Mouse (Mus musculus) heart, embryonic 11.5 days (tissue): ENCODE measurements at regions not wholly inside any gene's neighbourhood (a gene's known extent, or its start where the extent isn't known, plus 50 kb on each side); places are given as distances from the start of the nearest gene placed in this dataset.

Experiments used
- ATAC-seq: fragments of 200-750 bp; cut with Nextera tagmentation; replicated peaks from 2 replicates; pipeline ENCODE4 v1.8.0; 2017; ENCODE audit warnings: moderate library complexity; ENCODE audit not compliant: insufficient number of reproducible peaks, low FRiP score, low TSS enrichment
- H3K27ac ChIP-seq: fragments of 300-500 bp; sonication (generic); 2 replicates; pipeline ENCODE4 v1.5.1; 2014; ENCODE audit warnings: mild to moderate bottlenecking, low read depth, low read length
- H3K27me3 ChIP-seq: fragments of 300-500 bp; sonication (generic); 2 replicates; pipeline ENCODE4 v1.6.1; 2014; ENCODE audit warnings: mild to moderate bottlenecking, low read length, mixed read lengths; ENCODE audit not compliant: control insufficient read depth, insufficient read depth
- H3K36me3 ChIP-seq: fragments of 300-500 bp; sonication (generic); 2 replicates; pipeline ENCODE4 v1.6.1; 2014; ENCODE audit warnings: mild to moderate bottlenecking, low read length, moderate library complexity, mixed read lengths; ENCODE audit not compliant: control insufficient read depth, insufficient read depth
- H3K4me1 ChIP-seq: fragments of 300-500 bp; sonication (generic); 2 replicates; pipeline ENCODE4 v1.6.1; 2014; ENCODE audit warnings: low read length; ENCODE audit not compliant: control insufficient read depth, insufficient read depth
- H3K4me2 ChIP-seq: fragments of 300-500 bp; sonication (generic); 2 replicates; pipeline ENCODE4 v1.6.1; 2014; ENCODE audit warnings: mild to moderate bottlenecking, moderate library complexity
- H3K4me3 ChIP-seq: fragments of 300-500 bp; sonication (generic); 2 replicates; pipeline ENCODE4 v1.5.1; 2014; ENCODE audit warnings: low read depth, low read length
- H3K9ac ChIP-seq: fragments of 300-500 bp; sonication (generic); 2 replicates; pipeline ENCODE4 v1.6.1; 2014; ENCODE audit warnings: mild to moderate bottlenecking, low read depth, low read length, moderate library complexity
- H3K9me3 ChIP-seq: fragments of 300-500 bp; sonication (generic); replicated peaks from 2 replicates; pipeline ENCODE4 v1.6.1; 2016; ENCODE audit warnings: low read length; ENCODE audit not compliant: control insufficient read depth
- WGBS: fragments of 180-500 bp; shearing (Covaris S2); extraction: QIAGEN DNeasy Blood & Tissue Kit; methylation state at CpG from one replicate; pipeline ENCODE4 v1.1.7; 2014; ENCODE audit not compliant: insufficient replicate concordance; 5-methylcytosine and 5-hydroxymethylcytosine counted together

DNA sequence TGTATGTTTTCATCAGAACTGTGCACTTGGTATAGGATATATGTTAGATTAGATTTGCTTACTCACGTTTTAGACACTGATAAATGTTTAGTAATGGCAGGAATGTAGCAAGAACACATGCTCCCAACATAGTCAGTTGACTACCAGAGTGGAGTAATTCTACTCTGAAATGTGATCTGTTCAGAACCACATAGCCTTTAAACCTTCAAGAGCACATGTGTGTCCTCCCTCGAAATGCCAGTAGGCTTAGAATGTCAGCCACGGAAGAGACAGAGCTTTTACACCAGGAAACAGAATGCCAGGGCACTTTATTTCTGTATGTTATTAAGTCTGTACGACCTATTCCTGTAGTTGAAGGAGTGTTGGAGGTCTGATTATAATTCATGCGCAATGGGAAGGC is 51.3 kb upstream of the Cd28 start:
- Histone ChIP-seq H3K27ac (no peak overlapping the region), H3K4me3 (no peak overlapping the region), H3K9ac (no peak overlapping the region), H3K36me3 (no peaks in the 10 kb centered on the region), H3K9me3 (no peaks in the 10 kb centered on the region), H3K27me3 (no peaks in the 10 kb centered on the region), H3K4me2 (no peak overlapping the region), H3K4me1 (peaks cover 3% of the 10 kb centered on the region; the same call in 1 of the 2 replicates)
- no peak for ATAC-seq
- 72% methylated on average over 5 of the region's 5 CpGs for WGBS

DNA sequence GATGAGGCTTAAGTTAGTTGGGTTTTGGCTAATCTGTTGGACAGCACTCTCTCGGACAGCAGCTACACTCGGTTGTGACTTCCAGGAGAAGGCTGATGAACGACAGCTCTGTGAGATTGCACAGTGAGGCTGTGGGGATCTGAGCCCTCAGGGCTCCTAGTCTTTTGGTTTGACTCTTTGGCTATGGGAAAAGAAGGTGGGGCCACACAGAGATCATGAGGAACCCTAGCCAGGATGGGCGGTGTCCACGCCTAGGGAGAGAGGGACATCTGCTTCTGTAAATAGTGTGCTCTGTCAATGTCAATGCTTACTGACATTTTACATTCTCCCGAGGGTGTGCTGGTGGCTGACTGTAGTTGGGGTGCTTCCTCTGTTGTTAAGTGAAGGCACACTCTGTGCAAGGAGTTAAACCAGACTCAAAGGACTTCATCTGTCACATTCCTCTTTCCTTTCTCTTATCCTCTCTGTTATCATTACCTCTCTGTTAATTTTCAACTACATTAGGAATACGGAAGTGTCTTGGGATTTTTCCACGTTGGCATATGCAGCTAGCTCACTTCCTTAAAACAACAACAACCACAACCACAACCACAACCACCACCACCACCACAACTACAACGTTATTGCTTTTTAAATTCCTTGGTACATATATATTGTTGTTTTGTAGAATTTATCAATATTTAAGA is 54.2 kb upstream of the Cd28 start:
- WGBS, result 21% methylated on average over 9 of the region's 9 CpGs
- H3K27ac ChIP-seq, result no peak overlapping the region
- no peak overlapping the region for H3K4me2 ChIP-seq

DNA sequence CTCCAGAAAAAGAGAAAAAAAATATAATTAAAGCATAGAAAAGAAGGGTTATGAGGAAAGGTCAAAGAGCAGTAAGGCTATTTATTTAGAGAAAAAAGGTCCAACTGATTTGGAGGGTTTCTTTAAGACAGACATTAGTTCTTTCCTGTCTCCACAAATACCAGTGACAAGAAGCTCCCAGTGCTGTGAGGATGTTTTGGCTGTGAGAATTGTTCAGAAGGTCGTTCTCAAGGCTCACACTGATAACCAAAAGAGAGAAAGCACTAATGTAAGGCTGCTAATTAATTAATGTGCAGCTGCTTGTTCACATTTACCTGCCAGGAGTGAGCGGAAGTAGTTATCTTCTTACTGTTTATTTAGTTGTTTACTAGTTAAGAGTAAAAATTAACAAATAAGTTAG is 54.7 kb upstream of the Cd28 start:
- H3K9ac ChIP-seq, result no peak overlapping the region
- no peak overlapping the region for H3K4me2 ChIP-seq
- H3K27me3 ChIP-seq, result no peaks in the 10 kb centered on the region
- no peak overlapping the region for H3K4me3 ChIP-seq
- H3K36me3 ChIP-seq, result no peaks in the 10 kb centered on the region
- 47% methylated on average over 2 of the region's 2 CpGs for WGBS
- H3K9me3 ChIP-seq, result no peaks in the 10 kb centered on the region
- no peak overlapping the region for H3K27ac ChIP-seq
- no peak for ATAC-seq
- H3K4me1 ChIP-seq, result peaks cover 14% of the 10 kb centered on the region

More for the DNA sequence above, 54.2 kb upstream of the Cd28 start:
- no peaks in the 10 kb centered on the region for H3K9me3 ChIP-seq
- H3K4me1 ChIP-seq, result peaks cover 9% of the 10 kb centered on the region
- no peaks in the 10 kb centered on the region for H3K27me3 ChIP-seq
- H3K9ac ChIP-seq, result no peak overlapping the region
- no peaks in the 10 kb centered on the region for H3K36me3 ChIP-seq
- ATAC-seq, result no peak
- H3K4me3 ChIP-seq, result no peak overlapping the region

DNA sequence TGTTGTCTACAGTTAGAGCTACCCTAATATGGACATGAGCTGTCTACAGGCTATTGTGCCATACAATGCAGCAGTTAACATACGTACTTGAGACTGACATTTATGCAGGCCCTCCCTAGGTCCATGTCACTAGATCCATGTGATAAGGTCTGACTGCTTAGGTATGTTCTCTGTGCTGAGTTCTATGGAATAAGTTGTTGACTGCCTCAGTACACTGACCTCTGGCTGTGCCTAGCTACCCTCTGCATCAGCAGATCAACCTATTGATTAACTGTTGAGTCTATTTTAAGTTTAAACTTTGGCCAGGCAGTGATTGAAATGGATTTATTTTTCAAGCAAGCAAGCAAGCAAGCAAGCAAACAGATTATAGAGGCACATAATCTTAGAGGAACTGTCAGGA is 57.0 kb upstream of the Cd28 start:
- Histone ChIP-seq H3K9me3 (no peaks in the 10 kb centered on the region), H3K9ac (no peak overlapping the region), H3K4me3 (no peak overlapping the region), H3K4me2 (no peak overlapping the region), H3K4me1 (peaks cover 30% of the 10 kb centered on the region), H3K27ac (no peak overlapping the region), H3K36me3 (no peaks in the 10 kb centered on the region), H3K27me3 (no peaks in the 10 kb centered on the region)
- no peak for ATAC-seq
- 71% methylated on average over 1 of the region's 1 CpGs for WGBS

DNA sequence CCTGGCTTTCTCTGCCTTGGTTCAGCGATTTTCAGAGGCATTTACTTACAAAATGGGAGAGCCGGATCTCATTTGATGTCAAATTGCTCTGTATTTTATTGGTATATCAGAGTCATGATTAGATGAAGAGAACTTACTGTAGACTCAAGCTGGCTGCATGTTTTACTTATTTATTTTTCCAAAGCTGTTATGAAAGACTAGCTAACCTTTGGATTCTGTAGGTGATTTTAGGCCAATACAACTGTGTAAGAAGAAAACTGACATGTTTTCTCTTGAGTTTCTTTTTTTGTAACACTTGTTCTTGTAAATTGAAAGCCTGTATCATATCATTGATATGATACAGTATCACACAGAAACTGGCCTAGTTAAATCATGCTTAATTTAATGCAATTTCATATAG is 57.6 kb upstream of the Cd28 start:
- H3K9me3 ChIP-seq, result no peaks in the 10 kb centered on the region
- ATAC-seq, result no peak
- no peak overlapping the region for H3K4me2 ChIP-seq
- no peak overlapping the region for H3K27ac ChIP-seq
- 73% methylated on average over 2 of the region's 2 CpGs for WGBS
- H3K36me3 ChIP-seq, result no peaks in the 10 kb centered on the region
- peaks cover 30% of the 10 kb centered on the region for H3K4me1 ChIP-seq
- H3K4me3 ChIP-seq, result no peak overlapping the region
- H3K9ac ChIP-seq, result no peak overlapping the region
- no peaks in the 10 kb centered on the region for H3K27me3 ChIP-seq

DNA sequence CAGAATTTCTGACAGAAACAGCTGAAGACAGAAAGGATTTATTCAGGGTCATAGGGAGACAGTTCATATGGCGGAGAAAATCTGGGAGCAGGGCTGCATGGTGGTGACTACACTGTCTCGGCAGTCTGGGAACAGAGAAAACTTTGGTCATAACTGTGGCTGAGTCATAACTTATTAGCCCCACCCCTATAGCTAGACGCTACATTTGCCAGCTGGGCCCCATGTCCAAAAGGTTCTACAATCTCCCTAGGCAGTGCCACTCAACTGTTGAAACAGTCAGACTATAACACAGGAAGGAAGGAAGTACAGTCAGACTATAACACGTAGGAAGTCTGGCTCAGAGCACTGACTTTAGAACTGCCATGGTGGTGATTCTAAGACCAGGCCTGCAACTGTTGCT is 58.2 kb upstream of the Cd28 start:
- 67% methylated on average over 4 of the region's 4 CpGs for WGBS

DNA sequence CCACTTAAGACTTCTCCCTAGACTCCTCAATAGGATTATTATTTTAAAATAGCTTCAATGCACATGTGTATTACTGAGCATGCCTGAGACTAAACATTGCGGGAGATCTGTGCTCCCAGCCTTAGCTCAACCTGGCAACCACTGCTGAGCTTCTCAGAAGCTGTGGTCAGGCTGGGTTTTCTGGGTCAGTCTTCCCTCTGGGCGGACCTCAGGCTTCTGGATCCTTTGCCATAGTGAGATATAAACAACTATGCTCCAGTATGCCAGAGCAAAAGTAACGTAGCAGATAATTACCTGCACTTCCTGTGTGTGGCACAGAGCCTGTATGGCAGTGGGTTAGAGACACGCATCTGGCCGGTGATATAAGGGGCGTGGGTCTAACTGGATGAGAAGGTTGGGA is 59.1 kb upstream of the Cd28 start:
- Histone ChIP-seq H3K36me3 (no peaks in the 10 kb centered on the region), H3K9ac (no peak overlapping the region), H3K4me2 (no peak overlapping the region), H3K27ac (no peak overlapping the region), H3K4me3 (no peak overlapping the region), H3K4me1 (peaks cover 28% of the 10 kb centered on the region), H3K9me3 (no peaks in the 10 kb centered on the region), H3K27me3 (no peaks in the 10 kb centered on the region)
- ATAC-seq, result no peak
- 64% methylated on average over 6 of the region's 6 CpGs for WGBS

More for the DNA sequence above, 58.2 kb upstream of the Cd28 start:
- no peak overlapping the region for H3K27ac ChIP-seq
- no peaks in the 10 kb centered on the region for H3K9me3 ChIP-seq
- no peak overlapping the region for H3K4me3 ChIP-seq
- H3K27me3 ChIP-seq, result no peaks in the 10 kb centered on the region
- peaks cover 30% of the 10 kb centered on the region for H3K4me1 ChIP-seq
- no peaks in the 10 kb centered on the region for H3K36me3 ChIP-seq
- H3K9ac ChIP-seq, result no peak overlapping the region
- no peak for ATAC-seq
- no peak overlapping the region for H3K4me2 ChIP-seq

DNA sequence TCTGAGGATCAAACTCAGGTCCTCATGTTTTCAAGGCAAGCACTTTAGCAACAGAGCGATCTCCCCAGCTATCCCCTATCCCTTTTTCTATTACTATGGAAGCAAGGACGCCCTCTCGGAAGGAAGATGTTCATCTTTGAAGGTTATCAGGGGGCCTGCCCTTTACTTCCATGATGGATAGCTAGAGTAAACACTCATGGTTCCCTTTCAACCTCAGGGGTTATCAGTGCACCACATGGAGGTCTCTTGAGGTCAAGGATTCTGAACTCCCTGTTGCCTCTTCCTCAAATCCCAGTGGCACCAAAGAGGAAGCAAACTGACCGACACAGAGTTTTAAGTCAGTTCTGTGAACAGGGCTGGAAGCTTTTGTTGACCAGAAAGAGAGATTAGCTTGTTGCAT is 59.6 kb upstream of the Cd28 start:
- 24% methylated on average over 4 of the region's 4 CpGs for WGBS
- no peak overlapping the region for H3K4me2 ChIP-seq
- no peaks in the 10 kb centered on the region for H3K9me3 ChIP-seq
- ATAC-seq, result no peak
- H3K9ac ChIP-seq, result no peak overlapping the region
- H3K27me3 ChIP-seq, result no peaks in the 10 kb centered on the region
- no peaks in the 10 kb centered on the region for H3K36me3 ChIP-seq
- H3K4me1 ChIP-seq, result peaks cover 27% of the 10 kb centered on the region
- no peak overlapping the region for H3K4me3 ChIP-seq
- H3K27ac ChIP-seq, result no peak overlapping the region
